Mouse (Mus musculus): ENCODE results near the gene Shc3. TPM values are rescaled to one million over a fixed set of nuclear protein-coding genes. Genes with fewer than 3 reads are reported as not detected.

Shc3 gene
- 4.3 and 5.4 TPM in 2 replicates for polyA plus RNA-seq (2014; fragmentation: Nextera tagmentation; extraction: Ambion mirVana)

- no peaks in the 10 kb centered on the region for H3K9me3 ChIP-seq (replicated peaks; ENCODE audit: control insufficient read depth, low read length)
- under 1% methylated on average over 36 of the region's 36 CpGs for WGBS
- H3K9ac ChIP-seq (ENCODE audit: low read length), result peak within 1 kb of the TSS; percentile 65
- H3K36me3 ChIP-seq (ENCODE audit: control insufficient read depth, insufficient read depth, low read length), result no peaks in the 10 kb centered on the region
- H3K4me1 ChIP-seq (ENCODE audit: control insufficient read depth, insufficient read depth, low read length), result peaks cover 22% of the 10 kb centered on the region
- ATAC-seq (peak; percentile 92), DNase-seq (ENCODE audit: low spot score) (peak; percentile 99)
- peak within 1 kb of the TSS; percentile 90 for H3K27ac ChIP-seq (ENCODE audit: low read depth, low read length)
- H3K4me3 ChIP-seq (ENCODE audit: low read depth, low read length), result peak within 1 kb of the TSS; percentile 62
- H3K4me2 ChIP-seq (ENCODE audit: low read length), result peak within 1 kb of the TSS; percentile 97
- H3K27me3 ChIP-seq (replicated peaks; ENCODE audit: control insufficient read depth, insufficient read depth, low read length), result no peaks in the 10 kb centered on the region
Observed at GRCm38 (mm10) chr13:51568911-51569684, at the start of gene Shc3. Shc3 (minus strand) TSS chr13:51569419.

GRCm38 (mm10) chr13:51618602-51619001 lies 49.4 kb upstream of the Shc3 start:
- ATAC-seq, result no peak
- Histone ChIP-seq H3K9me3 (replicated peaks; ENCODE audit: control insufficient read depth, low read length) (no peaks in the 10 kb centered on the region), H3K27ac (ENCODE audit: low read depth, low read length) (no peak overlapping the region), H3K36me3 (ENCODE audit: control insufficient read depth, insufficient read depth, low read length) (no peaks in the 10 kb centered on the region), H3K27me3 (replicated peaks; ENCODE audit: control insufficient read depth, insufficient read depth, low read length) (no peaks in the 10 kb centered on the region), H3K4me3 (ENCODE audit: low read depth, low read length) (no peak overlapping the region), H3K4me2 (ENCODE audit: low read length) (no peak overlapping the region), H3K4me1 (ENCODE audit: control insufficient read depth, insufficient read depth, low read length) (peaks cover 6% of the 10 kb centered on the region; the same call in 1 of the 2 replicates), H3K9ac (ENCODE audit: low read length) (no peak overlapping the region)
- 32% methylated on average over 8 of the region's 9 CpGs for WGBS
- no peak for DNase-seq (ENCODE audit: low spot score)

GRCm38 (mm10) chr13:51617861-51618260 lies 48.6 kb upstream of the Shc3 start:
- Histone ChIP-seq H3K27me3 (replicated peaks; ENCODE audit: control insufficient read depth, insufficient read depth, low read length) (no peaks in the 10 kb centered on the region), H3K4me3 (ENCODE audit: low read depth, low read length) (no peak overlapping the region), H3K4me1 (ENCODE audit: control insufficient read depth, insufficient read depth, low read length) (peaks cover 6% of the 10 kb centered on the region; the same call in 1 of the 2 replicates), H3K9ac (ENCODE audit: low read length) (no peak overlapping the region), H3K4me2 (ENCODE audit: low read length) (no peak overlapping the region), H3K36me3 (ENCODE audit: control insufficient read depth, insufficient read depth, low read length) (no peaks in the 10 kb centered on the region), H3K9me3 (replicated peaks; ENCODE audit: control insufficient read depth, low read length) (no peaks in the 10 kb centered on the region), H3K27ac (ENCODE audit: low read depth, low read length) (no peak overlapping the region)
- DNase-seq (ENCODE audit: low spot score) (peak; percentile 86), ATAC-seq (peak; percentile 65)
- WGBS, result 15% methylated on average over 6 of the region's 6 CpGs

GRCm38 (mm10) chr13:51617306-51617705 lies 48.1 kb upstream of the Shc3 start:
- Histone ChIP-seq H3K4me1 (ENCODE audit: control insufficient read depth, insufficient read depth, low read length) (peaks cover 6% of the 10 kb centered on the region; the same call in 1 of the 2 replicates), H3K4me2 (ENCODE audit: low read length) (no peak overlapping the region), H3K9ac (ENCODE audit: low read length) (no peak overlapping the region), H3K27ac (ENCODE audit: low read depth, low read length) (no peak overlapping the region), H3K9me3 (replicated peaks; ENCODE audit: control insufficient read depth, low read length) (no peaks in the 10 kb centered on the region), H3K4me3 (ENCODE audit: low read depth, low read length) (no peak overlapping the region), H3K36me3 (ENCODE audit: control insufficient read depth, insufficient read depth, low read length) (no peaks in the 10 kb centered on the region), H3K27me3 (replicated peaks; ENCODE audit: control insufficient read depth, insufficient read depth, low read length) (no peaks in the 10 kb centered on the region)
- 41% methylated on average over 1 of the region's 1 CpGs for WGBS
- DNase-seq (ENCODE audit: low spot score), result peak; percentile 62
- ATAC-seq, result peak; percentile 21; the same call in 1 of the 2 replicates

GRCm38 (mm10) chr13:51616417-51617044 lies 47.3 kb upstream of the Shc3 start:
- WGBS, result 4% methylated on average over 12 of the region's 12 CpGs
- H3K4me3 ChIP-seq (ENCODE audit: low read depth, low read length), result no peak overlapping the region
- H3K27me3 ChIP-seq (replicated peaks; ENCODE audit: control insufficient read depth, insufficient read depth, low read length), result no peaks in the 10 kb centered on the region
- H3K4me2 ChIP-seq (ENCODE audit: low read length), result peak overlapping the region; percentile 19; the same call in 1 of the 2 replicates
- H3K36me3 ChIP-seq (ENCODE audit: control insufficient read depth, insufficient read depth, low read length), result no peaks in the 10 kb centered on the region
- DNase-seq (ENCODE audit: low spot score) (peak; percentile 89), ATAC-seq (peak; percentile 83)
- H3K9me3 ChIP-seq (replicated peaks; ENCODE audit: control insufficient read depth, low read length), result no peaks in the 10 kb centered on the region
- no peak overlapping the region for H3K9ac ChIP-seq (ENCODE audit: low read length)
- H3K27ac ChIP-seq (ENCODE audit: low read depth, low read length), result no peak overlapping the region
- H3K4me1 ChIP-seq (ENCODE audit: control insufficient read depth, insufficient read depth, low read length), result peaks cover 6% of the 10 kb centered on the region; the same call in 1 of the 2 replicates

GRCm38 (mm10) chr13:51615815-51616214 lies 46.6 kb upstream of the Shc3 start:
- no peak for ATAC-seq
- H3K36me3 ChIP-seq (ENCODE audit: control insufficient read depth, insufficient read depth, low read length), result no peaks in the 10 kb centered on the region
- WGBS, result 67% methylated on average over 10 of the region's 10 CpGs
- peaks cover 10% of the 10 kb centered on the region; the same call in 1 of the 2 replicates for H3K4me1 ChIP-seq (ENCODE audit: control insufficient read depth, insufficient read depth, low read length)
- no peaks in the 10 kb centered on the region for H3K27me3 ChIP-seq (replicated peaks; ENCODE audit: control insufficient read depth, insufficient read depth, low read length)
- H3K4me3 ChIP-seq (ENCODE audit: low read depth, low read length), result no peak overlapping the region
- no peak overlapping the region for H3K9ac ChIP-seq (ENCODE audit: low read length)
- no peak for DNase-seq (ENCODE audit: low spot score)
- H3K27ac ChIP-seq (ENCODE audit: low read depth, low read length), result no peak overlapping the region
- H3K9me3 ChIP-seq (replicated peaks; ENCODE audit: control insufficient read depth, low read length), result no peaks in the 10 kb centered on the region
- H3K4me2 ChIP-seq (ENCODE audit: low read length), result no peak overlapping the region

- no peak overlapping the region for H3K4me3 ChIP-seq (ENCODE audit: low read depth, low read length)
- ATAC-seq (no peak), DNase-seq (ENCODE audit: low spot score) (peak; percentile 50)
- no peaks in the 10 kb centered on the region for H3K9me3 ChIP-seq (replicated peaks; ENCODE audit: control insufficient read depth, low read length)
- peaks cover 6% of the 10 kb centered on the region; the same call in 1 of the 2 replicates for H3K4me1 ChIP-seq (ENCODE audit: control insufficient read depth, insufficient read depth, low read length)
- no peaks in the 10 kb centered on the region for H3K36me3 ChIP-seq (ENCODE audit: control insufficient read depth, insufficient read depth, low read length)
- 18% methylated on average over 5 of the region's 5 CpGs for WGBS
- H3K9ac ChIP-seq (ENCODE audit: low read length), result no peak overlapping the region
- no peak overlapping the region for H3K4me2 ChIP-seq (ENCODE audit: low read length)
- no peaks in the 10 kb centered on the region for H3K27me3 ChIP-seq (replicated peaks; ENCODE audit: control insufficient read depth, insufficient read depth, low read length)
- no peak overlapping the region for H3K27ac ChIP-seq (ENCODE audit: low read depth, low read length)
Observed at GRCm38 (mm10) chr13:51611500-51611899, 42.3 kb upstream of the Shc3 start.

- H3K4me2 ChIP-seq (ENCODE audit: low read length), result no peak overlapping the region
- H3K4me3 ChIP-seq (ENCODE audit: low read depth, low read length), result no peak overlapping the region
- WGBS, result 14% methylated on average over 9 of the region's 9 CpGs
- H3K9me3 ChIP-seq (replicated peaks; ENCODE audit: control insufficient read depth, low read length), result no peaks in the 10 kb centered on the region
- H3K27me3 ChIP-seq (replicated peaks; ENCODE audit: control insufficient read depth, insufficient read depth, low read length), result no peaks in the 10 kb centered on the region
- H3K9ac ChIP-seq (ENCODE audit: low read length), result no peak overlapping the region
- peaks cover 4% of the 10 kb centered on the region; the same call in 1 of the 2 replicates for H3K4me1 ChIP-seq (ENCODE audit: control insufficient read depth, insufficient read depth, low read length)
- H3K27ac ChIP-seq (ENCODE audit: low read depth, low read length), result no peak overlapping the region
- ATAC-seq, result no peak
- H3K36me3 ChIP-seq (ENCODE audit: control insufficient read depth, insufficient read depth, low read length), result no peaks in the 10 kb centered on the region
- DNase-seq (ENCODE audit: low spot score), result no peak
Observed at GRCm38 (mm10) chr13:51611060-51611459, 41.8 kb upstream of the Shc3 start.

GRCm38 (mm10) chr13:51609231-51609630 lies 40.0 kb upstream of the Shc3 start:
- Histone ChIP-seq H3K27me3 (replicated peaks; ENCODE audit: control insufficient read depth, insufficient read depth, low read length) (no peaks in the 10 kb centered on the region), H3K9ac (ENCODE audit: low read length) (no peak overlapping the region), H3K4me3 (ENCODE audit: low read depth, low read length) (no peak overlapping the region), H3K4me2 (ENCODE audit: low read length) (no peak overlapping the region), H3K9me3 (replicated peaks; ENCODE audit: control insufficient read depth, low read length) (no peaks in the 10 kb centered on the region), H3K27ac (ENCODE audit: low read depth, low read length) (no peak overlapping the region), H3K36me3 (ENCODE audit: control insufficient read depth, insufficient read depth, low read length) (no peaks in the 10 kb centered on the region), H3K4me1 (ENCODE audit: control insufficient read depth, insufficient read depth, low read length) (peaks cover 5% of the 10 kb centered on the region; the same call in 1 of the 2 replicates)
- ATAC-seq (no peak), DNase-seq (ENCODE audit: low spot score) (no peak)
- WGBS, result 93% methylated on average over 5 of the region's 7 CpGs
